Mouse (Mus musculus): ENCODE measurements around the gene Rpl12.

DNA sequence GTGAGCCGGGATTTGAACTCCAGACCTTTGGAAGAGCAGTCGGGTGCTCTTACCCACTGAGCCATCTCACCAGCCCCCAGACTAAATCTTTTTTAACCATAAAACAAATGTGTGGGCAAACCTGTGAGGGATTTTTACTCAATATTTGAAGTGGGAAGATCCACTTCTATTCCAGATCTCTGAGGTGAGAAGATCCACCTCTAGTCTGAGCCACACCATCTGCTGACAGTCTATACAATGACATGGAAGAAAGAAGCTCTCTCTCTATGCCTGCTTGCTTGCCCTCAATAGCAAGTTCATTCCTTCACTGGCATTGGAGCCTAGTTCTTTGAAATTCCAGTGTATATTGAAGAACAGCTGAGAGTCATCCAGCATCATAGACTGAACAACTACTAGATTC, 38.4 kb downstream of the Rpl12 start:
- TF ChIP-seq CTCF (IDR thresholded peaks at IDR 0.05; ENCODE audit: low read depth, low read length) (no peak), POLR2A (IDR thresholded peaks at IDR 0.05; ENCODE audit: borderline replicate concordance, low read depth, low read length) (no peak)

Data from bone marrow macrophage, adult 2 months (primary cell).